Mouse (Mus musculus) testis, adult 2 months (tissue): ENCODE data around the gene Tmigd3.

Source experiments
- CTCF ChIP-seq: fragments of 200-500 bp; IDR thresholded peaks from 2 replicates; pipeline ENCODE4 v1.5.1; 2012; ENCODE audit warnings: low read depth, mild to moderate bottlenecking, inconsistent platforms, low read length, moderate library complexity; ENCODE audit not compliant: control insufficient read depth, insufficient read depth, insufficient replicate concordance
- POLR2A ChIP-seq: fragments of 200-500 bp; IDR thresholded peaks from 2 replicates; pipeline ENCODE4 v1.6.1; 2012; ENCODE audit warnings: low read depth, mild to moderate bottlenecking, inconsistent platforms, low read length, moderate library complexity; ENCODE audit not compliant: control insufficient read depth

DNA sequence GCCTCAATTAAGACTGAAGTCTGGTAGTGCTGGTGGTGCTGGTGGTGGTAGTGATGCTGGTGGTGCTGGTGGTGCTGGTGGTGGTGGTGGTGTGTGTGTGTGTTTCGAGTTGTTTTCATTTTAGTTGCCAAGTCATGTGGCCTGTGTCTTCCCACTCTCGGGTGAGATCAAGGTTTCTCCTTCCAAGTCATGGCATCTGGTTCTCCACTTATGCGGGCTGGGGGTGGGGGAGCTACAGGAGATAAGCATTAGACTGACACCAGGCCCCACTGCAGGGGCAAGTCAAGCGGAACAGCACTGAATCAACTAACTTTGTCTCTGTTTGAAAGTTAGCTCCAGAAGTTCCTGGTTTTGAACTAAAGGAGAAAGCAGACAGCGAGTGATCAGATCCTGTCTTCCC lies 46.6 kb upstream of the Tmigd3 start:
- TF ChIP-seq CTCF = no peak
- TF ChIP-seq POLR2A = no peak
